Mouse (Mus musculus) cerebellum, adult 8-10 months (tissue): ENCODE data around the gene Gtf2a2.

Source experiments
- DNase-seq: peaks from one replicate; pipeline ENCODE4 v3.0.0; 2022

Gene Gtf2a2

GRCm38 (mm10) chr9:70069961-70070435 is 57.6 kb downstream of the Gtf2a2 start:
- no peak for DNase-seq

GRCm38 (mm10) chr9:70072387-70072786 is 60.0 kb downstream of the Gtf2a2 start:
- no peak for DNase-seq
